Comparison of ENCODE assay signal across 8 mouse cellular contexts in genomic region chr7:30457629-30458330, GRCm38 (mm10). TPM values are rescaled to one million over a fixed set of nuclear protein-coding genes. Genes with fewer than 3 reads are reported as not detected.
DNase-seq lines count a peak whose midpoint lies in the region; ATAC-seq and TF ChIP-seq lines count a peak whose summit lies in the region.
"Had no signal": no experiment of that assay in that cellular context is flagged by ENCODE, and none has a peak within 500 bp of the region (broad histone marks: within the 10 kb centered on the region; RNA-seq: fewer than 3 reads in every experiment).

Gene Kirrel2, minus strand, starts transcription at chr7:30457690.
Gene Nphs1, plus strand, starts transcription at chr7:30458315.

- H3K27ac ChIP-seq in liver, embryonic 11.5 days (ENCODE audit: low read depth, low read length) = no peak within 1 kb of the TSS
- H3K27ac ChIP-seq in liver, postnatal 0 days (ENCODE audit: low read depth) = no peak within 1 kb of the TSS
- H3K27ac ChIP-seq in forebrain, embryonic 12.5 days = no peak within 1 kb of the TSS
- peak within 1 kb of the TSS; percentile 92 for H3K27ac ChIP-seq in layer of hippocampus, adult 2 months
- 0 out of 2 replicates have a peak within 1 kb of the TSS, but pooled peaks have one; percentile 18 for H3K27ac ChIP-seq in neural tube, embryonic 13.5 days (replicated peaks)
- H3K27ac ChIP-seq: liver, embryonic 13.5 days had no signal

- WGBS in liver, embryonic 11.5 days = 6% methylated on average over 16 of the region's 16 CpGs
- 5% methylated on average over 16 of the region's 16 CpGs for WGBS in liver, postnatal 0 days (ENCODE audit: insufficient replicate concordance)
- WGBS in forebrain, embryonic 12.5 days = under 1% methylated on average over 15 of the region's 16 CpGs
- WGBS in neural tube, embryonic 13.5 days = under 1% methylated on average over 16 of the region's 16 CpGs

- no peak within 1 kb of the TSS for H3K9ac ChIP-seq in liver, embryonic 11.5 days (ENCODE audit: low read depth, low read length)
- no peak within 1 kb of the TSS for H3K9ac ChIP-seq in liver, postnatal 0 days (replicated peaks)
- peak within 1 kb of the TSS; percentile 40 for H3K9ac ChIP-seq in forebrain, embryonic 12.5 days
- H3K9ac ChIP-seq in neural tube, embryonic 13.5 days = peak within 1 kb of the TSS; percentile 51
- H3K9ac ChIP-seq: liver, embryonic 13.5 days had no signal

- no peaks in the 10 kb centered on the region for H3K9me3 ChIP-seq in liver, embryonic 11.5 days (ENCODE audit: control insufficient read depth, low read length)
- H3K9me3 ChIP-seq in liver, postnatal 0 days (ENCODE audit: low read length) = no peaks in the 10 kb centered on the region
- H3K9me3 ChIP-seq in forebrain, embryonic 12.5 days = no peaks in the 10 kb centered on the region
- H3K9me3 ChIP-seq in neural tube, embryonic 13.5 days = no peaks in the 10 kb centered on the region
- H3K9me3 ChIP-seq: liver, embryonic 13.5 days had no signal

- no peak for ATAC-seq in liver, embryonic 11.5 days (replicated peaks; ENCODE audit: low FRiP score)
- ATAC-seq in liver, postnatal 0 days = no peak
- ATAC-seq in forebrain, embryonic 12.5 days (ENCODE audit: low FRiP score) = peak; percentile 87
- peak; percentile 91 for ATAC-seq in neural tube, embryonic 13.5 days (ENCODE audit: low read depth)

- TF ChIP-seq EP300 in liver, postnatal 0 days (IDR thresholded peaks at IDR 0.05; ENCODE audit: low read depth) = no peak

- peak within 1 kb of the TSS; percentile 22; the same call in 1 of the 2 replicates for H3K4me2 ChIP-seq in liver, embryonic 11.5 days
- no peak within 1 kb of the TSS for H3K4me2 ChIP-seq in liver, postnatal 0 days (ENCODE audit: low read depth, low read length)
- H3K4me2 ChIP-seq in forebrain, embryonic 12.5 days = peak within 1 kb of the TSS; percentile 52
- H3K4me2 ChIP-seq in neural tube, embryonic 13.5 days = peak within 1 kb of the TSS; percentile 58
- H3K4me2 ChIP-seq: liver, embryonic 13.5 days had no signal

- no peak for DNase-seq in liver, embryonic 11.5 days (ENCODE audit: low spot score)
- no peak for DNase-seq in liver, postnatal 0 days
- peak; percentile 71 for DNase-seq in layer of hippocampus, adult 2 months (ENCODE audit: low spot score in 2 of 2)
- DNase-seq in B cell, adult 2 months = no peak
- no peak for DNase-seq in ovary, postnatal 36 days (ENCODE audit: low spot score)
- DNase-seq: liver, embryonic 13.5 days had no signal

- no peak for TF ChIP-seq CTCF in liver, postnatal 0 days (IDR thresholded peaks at IDR 0.05; ENCODE audit: low read depth)
- TF ChIP-seq CTCF in layer of hippocampus, adult 2 months (conservative IDR thresholded peaks at IDR 0.05) = no peak

- no peak within 1 kb of the TSS for H3K4me3 ChIP-seq in liver, embryonic 11.5 days (ENCODE audit: low read depth, low read length)
- H3K4me3 ChIP-seq in liver, postnatal 0 days (ENCODE audit: low read depth, low read length) = no peak within 1 kb of the TSS
- H3K4me3 ChIP-seq in forebrain, embryonic 12.5 days (replicated peaks) = peak within 1 kb of the TSS; percentile 26
- peak within 1 kb of the TSS; percentile 53 for H3K4me3 ChIP-seq in layer of hippocampus, adult 2 months
- peak within 1 kb of the TSS; percentile 29 for H3K4me3 ChIP-seq in neural tube, embryonic 13.5 days
- H3K4me3 ChIP-seq: liver, embryonic 13.5 days had no signal

- no peaks in the 10 kb centered on the region for H3K36me3 ChIP-seq in liver, embryonic 11.5 days (ENCODE audit: control insufficient read depth, insufficient read depth, low read length)
- no peaks in the 10 kb centered on the region for H3K36me3 ChIP-seq in liver, postnatal 0 days (replicated peaks; ENCODE audit: insufficient read depth, low read length)
- no peaks in the 10 kb centered on the region for H3K36me3 ChIP-seq in forebrain, embryonic 12.5 days (replicated peaks)
- H3K36me3 ChIP-seq in neural tube, embryonic 13.5 days = no peaks in the 10 kb centered on the region
- H3K36me3 ChIP-seq: liver, embryonic 13.5 days had no signal

- peaks cover 98% of the 10 kb centered on the region for H3K27me3 ChIP-seq in liver, embryonic 11.5 days (replicated peaks; ENCODE audit: control insufficient read depth, insufficient read depth, low read length)
- peaks cover 76% of the 10 kb centered on the region for H3K27me3 ChIP-seq in liver, postnatal 0 days (ENCODE audit: insufficient read depth, low read length)
- H3K27me3 ChIP-seq in forebrain, embryonic 12.5 days = peaks cover 99% of the 10 kb centered on the region
- H3K27me3 ChIP-seq in neural tube, embryonic 13.5 days = peaks cover 97% of the 10 kb centered on the region

- H3K4me1 ChIP-seq in liver, embryonic 11.5 days (replicated peaks; ENCODE audit: control insufficient read depth, insufficient read depth, low read length) = peaks cover 6% of the 10 kb centered on the region; the same call in 1 of the 2 replicates
- H3K4me1 ChIP-seq in liver, postnatal 0 days (ENCODE audit: insufficient read depth) = peaks cover 12% of the 10 kb centered on the region
- peaks cover 39% of the 10 kb centered on the region for H3K4me1 ChIP-seq in forebrain, embryonic 12.5 days
- H3K4me1 ChIP-seq in neural tube, embryonic 13.5 days (replicated peaks) = peaks cover 41% of the 10 kb centered on the region

RNA-seq across cellular contexts. Expression of gene Kirrel2, which starts in this region (rescaled TPM):
- polyA plus RNA-seq in liver, embryonic 11.5 days (2014; fragmentation: Nextera tagmentation; extraction: Ambion mirVana) = 0.22 and 0.95 TPM in 2 replicates
- 0.05 TPM in 1 of 2 replicates, not detected in the other for polyA plus RNA-seq in liver, postnatal 0 days (2015; fragmentation: Nextera tagmentation; extraction: Ambion mirVana)
- polyA plus RNA-seq in forebrain, embryonic 12.5 days (2016; fragmentation: Nextera tagmentation; extraction: Ambion mirVana) = 1.1 and 1.6 TPM in 2 replicates
- total RNA-seq in layer of hippocampus, adult 2 months (2021) = 10 to 100 TPM; 15.0 to 20.4 TPM
- polyA plus RNA-seq in neural tube, embryonic 13.5 days (2015; fragmentation: Nextera tagmentation; extraction: Ambion mirVana) = 3.3 and 3.9 TPM in 2 replicates

RNA-seq across cellular contexts. Expression of gene Nphs1, which starts in this region (rescaled TPM):
- 0.26 and 0.27 TPM in 2 replicates for polyA plus RNA-seq in liver, embryonic 11.5 days (2014; fragmentation: Nextera tagmentation; extraction: Ambion mirVana)
- 0.06 and 0.07 TPM in 2 replicates for polyA plus RNA-seq in liver, postnatal 0 days (2015; fragmentation: Nextera tagmentation; extraction: Ambion mirVana)
- polyA plus RNA-seq in forebrain, embryonic 12.5 days (2016; fragmentation: Nextera tagmentation; extraction: Ambion mirVana) = 0.09 and 0.35 TPM in 2 replicates
- total RNA-seq in layer of hippocampus, adult 2 months (2021) = 1 to 10 TPM; 1.2 to 1.3 TPM
- polyA plus RNA-seq in neural tube, embryonic 13.5 days (2015; fragmentation: Nextera tagmentation; extraction: Ambion mirVana) = 0.77 and 1.0 TPM in 2 replicates

Comparison
In these comparisons a context has a peak if more than half of its experiments do, and no peak if none do; other contexts are left out.
1. ATAC-seq: peak in forebrain, embryonic 12.5 days (single experiment) and neural tube, embryonic 13.5 days (single experiment); none in liver, embryonic 11.5 days (single experiment) and liver, postnatal 0 days (single experiment).
2. DNase-seq: peak in layer of hippocampus, adult 2 months (2 of 2); none in liver, embryonic 11.5 days (single experiment), liver, postnatal 0 days (single experiment), B cell, adult 2 months (0 of 2) and ovary, postnatal 36 days (single experiment).
3. H3K27ac ChIP-seq: peak in layer of hippocampus, adult 2 months (single experiment) and neural tube, embryonic 13.5 days (single experiment); none in liver, embryonic 11.5 days (single experiment), liver, postnatal 0 days (single experiment) and forebrain, embryonic 12.5 days (single experiment).
4. H3K4me3 ChIP-seq: peak in forebrain, embryonic 12.5 days (single experiment), layer of hippocampus, adult 2 months (single experiment) and neural tube, embryonic 13.5 days (single experiment); none in liver, embryonic 11.5 days (single experiment) and liver, postnatal 0 days (single experiment).
5. H3K9ac ChIP-seq: peak in forebrain, embryonic 12.5 days (single experiment) and neural tube, embryonic 13.5 days (single experiment); none in liver, embryonic 11.5 days (single experiment) and liver, postnatal 0 days (single experiment).